Mouse (Mus musculus): Measurements from ENCODE around the gene Macrod2. TPM values are rescaled to one million over a fixed set of nuclear protein-coding genes. Genes with fewer than 3 reads are reported as not detected.

Macrod2 gene
- polyA plus RNA-seq, 1 experiment from 2014 or later = 31.9 TPM

- H3K27ac ChIP-seq (replicated peaks) = no peak overlapping the region
- H3K4me1 ChIP-seq (replicated peaks; ENCODE audit: control insufficient read depth, insufficient read depth) = no peaks in the 10 kb centered on the region
- TF ChIP-seq CTCF (IDR thresholded peaks at IDR 0.05; ENCODE audit: low read depth) = no peak
- TF ChIP-seq EP300 (optimal IDR thresholded peaks at IDR 0.05) = no peak
- no peak overlapping the region for H3K9ac ChIP-seq (ENCODE audit: low read length)
- H3K4me3 ChIP-seq (ENCODE audit: low read depth, low read length) = no peak overlapping the region
- no peaks in the 10 kb centered on the region for H3K9me3 ChIP-seq (ENCODE audit: control insufficient read depth, low read length)
- ATAC-seq (ENCODE audit: low FRiP score, low TSS enrichment) (peak; percentile 99), DNase-seq (ENCODE audit: low spot score) (peak; percentile 79)
- WGBS = 39% methylated on average over 5 of the region's 5 CpGs
- H3K36me3 ChIP-seq (ENCODE audit: control insufficient read depth, insufficient read depth, low read length) = no peaks in the 10 kb centered on the region
- H3K27me3 ChIP-seq (ENCODE audit: control insufficient read depth, insufficient read depth, low read length) = no peaks in the 10 kb centered on the region
- no peak overlapping the region for H3K4me2 ChIP-seq (replicated peaks; ENCODE audit: low read depth)
Observed at GRCm38 (mm10) chr2:140790363-140790762, 395.3 kb downstream of the Macrod2 start.

- Histone ChIP-seq H3K9me3 (ENCODE audit: control insufficient read depth, low read length) (no peaks in the 10 kb centered on the region), H3K4me3 (ENCODE audit: low read depth, low read length) (no peak overlapping the region), H3K27ac (replicated peaks) (no peak overlapping the region), H3K4me2 (replicated peaks; ENCODE audit: low read depth) (no peak overlapping the region), H3K4me1 (replicated peaks; ENCODE audit: control insufficient read depth, insufficient read depth) (no peaks in the 10 kb centered on the region), H3K36me3 (ENCODE audit: control insufficient read depth, insufficient read depth, low read length) (no peaks in the 10 kb centered on the region), H3K27me3 (ENCODE audit: control insufficient read depth, insufficient read depth, low read length) (no peaks in the 10 kb centered on the region), H3K9ac (ENCODE audit: low read length) (no peak overlapping the region)
- ATAC-seq (ENCODE audit: low FRiP score, low TSS enrichment) (no peak), DNase-seq (ENCODE audit: low spot score) (no peak)
- TF ChIP-seq CTCF (IDR thresholded peaks at IDR 0.05; ENCODE audit: low read depth) (no peak), EP300 (optimal IDR thresholded peaks at IDR 0.05) (no peak)
- WGBS = 89% methylated on average over 4 of the region's 4 CpGs
Observed at GRCm38 (mm10) chr2:140793886-140794608, 398.9 kb downstream of the Macrod2 start.

DNA sequence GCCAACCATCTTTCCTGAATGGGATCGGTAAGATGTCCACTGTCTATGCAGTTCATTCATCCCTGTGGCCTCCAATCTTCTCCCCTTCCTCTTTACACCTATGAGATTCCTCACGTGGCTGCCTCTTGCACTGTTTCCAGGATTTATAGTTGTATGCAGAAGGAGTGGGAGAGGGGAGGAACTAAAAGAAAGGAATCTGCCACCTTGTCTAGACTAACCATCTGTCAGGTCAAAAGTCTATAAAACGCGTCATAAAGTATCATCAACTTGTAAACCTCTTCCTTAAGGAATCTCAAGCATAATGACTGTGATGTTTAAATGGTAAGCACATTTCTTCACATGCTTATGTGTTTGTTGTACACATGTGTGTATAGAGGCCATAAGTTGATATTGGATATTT lies 416.6 kb downstream of the Macrod2 start:
- H3K27me3 ChIP-seq (ENCODE audit: control insufficient read depth, insufficient read depth, low read length) = no peaks in the 10 kb centered on the region
- H3K36me3 ChIP-seq (ENCODE audit: control insufficient read depth, insufficient read depth, low read length) = no peaks in the 10 kb centered on the region
- TF ChIP-seq CTCF (IDR thresholded peaks at IDR 0.05; ENCODE audit: low read depth) = no peak
- H3K4me3 ChIP-seq (ENCODE audit: low read depth, low read length) = no peak overlapping the region
- no peak overlapping the region for H3K9ac ChIP-seq (ENCODE audit: low read length)
- H3K4me1 ChIP-seq (replicated peaks; ENCODE audit: control insufficient read depth, insufficient read depth) = no peaks in the 10 kb centered on the region
- DNase-seq (ENCODE audit: low spot score) = no peak
- no peak overlapping the region for H3K27ac ChIP-seq (replicated peaks)
- WGBS = 83% methylated on average over 4 of the region's 4 CpGs
- no peaks in the 10 kb centered on the region for H3K9me3 ChIP-seq (ENCODE audit: control insufficient read depth, low read length)
- no peak overlapping the region for H3K4me2 ChIP-seq (replicated peaks; ENCODE audit: low read depth)
- no peak for ATAC-seq (ENCODE audit: low FRiP score, low TSS enrichment)

DNA sequence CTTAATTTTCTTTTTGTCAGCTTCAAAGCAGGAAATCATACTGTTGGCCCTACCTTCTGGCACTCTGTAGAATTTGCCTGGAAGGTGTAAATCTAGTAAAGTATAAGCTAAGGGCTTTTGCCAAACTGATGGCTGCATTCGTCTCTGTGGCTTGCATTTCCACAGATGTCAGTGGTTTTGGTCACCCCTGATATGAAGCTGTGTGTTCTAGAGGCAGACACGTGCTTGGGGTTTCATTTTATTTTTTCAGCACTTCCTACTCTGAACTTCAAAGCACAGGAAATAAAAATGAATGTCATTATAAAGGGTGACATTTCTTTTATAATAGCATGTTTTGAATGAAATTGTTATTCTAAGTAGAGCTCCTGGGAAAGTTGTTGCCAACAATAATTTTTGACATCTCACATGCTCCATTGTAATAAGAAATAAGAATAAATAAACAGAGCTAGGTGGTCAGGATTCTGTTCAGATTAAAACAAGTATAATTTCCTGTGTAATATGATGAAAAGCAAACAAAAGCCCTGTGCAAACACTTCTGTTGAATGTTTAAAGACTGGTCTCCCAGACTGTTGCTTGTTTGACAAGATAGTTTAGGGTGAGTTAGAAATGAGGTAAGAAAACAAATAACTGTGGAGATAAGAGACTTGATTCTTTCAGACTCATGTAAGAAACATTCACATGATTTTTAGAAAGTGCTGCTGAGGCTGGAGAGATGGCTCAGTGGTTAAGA lies 424.4 kb downstream of the Macrod2 start:
- 16% methylated on average over 2 of the region's 2 CpGs for WGBS
- Histone ChIP-seq H3K27ac (replicated peaks) (no peak overlapping the region), H3K4me2 (replicated peaks; ENCODE audit: low read depth) (no peak overlapping the region), H3K4me3 (ENCODE audit: low read depth, low read length) (no peak overlapping the region), H3K9ac (ENCODE audit: low read length) (no peak overlapping the region), H3K36me3 (ENCODE audit: control insufficient read depth, insufficient read depth, low read length) (no peaks in the 10 kb centered on the region), H3K9me3 (ENCODE audit: control insufficient read depth, low read length) (no peaks in the 10 kb centered on the region), H3K27me3 (ENCODE audit: control insufficient read depth, insufficient read depth, low read length) (no peaks in the 10 kb centered on the region), H3K4me1 (replicated peaks; ENCODE audit: control insufficient read depth, insufficient read depth) (no peaks in the 10 kb centered on the region)
- DNase-seq (ENCODE audit: low spot score) = no peak
- TF ChIP-seq CTCF (IDR thresholded peaks at IDR 0.05; ENCODE audit: low read depth) (no peak), EP300 (optimal IDR thresholded peaks at IDR 0.05) (no peak)
- ATAC-seq (ENCODE audit: low FRiP score, low TSS enrichment) = no peak

DNA sequence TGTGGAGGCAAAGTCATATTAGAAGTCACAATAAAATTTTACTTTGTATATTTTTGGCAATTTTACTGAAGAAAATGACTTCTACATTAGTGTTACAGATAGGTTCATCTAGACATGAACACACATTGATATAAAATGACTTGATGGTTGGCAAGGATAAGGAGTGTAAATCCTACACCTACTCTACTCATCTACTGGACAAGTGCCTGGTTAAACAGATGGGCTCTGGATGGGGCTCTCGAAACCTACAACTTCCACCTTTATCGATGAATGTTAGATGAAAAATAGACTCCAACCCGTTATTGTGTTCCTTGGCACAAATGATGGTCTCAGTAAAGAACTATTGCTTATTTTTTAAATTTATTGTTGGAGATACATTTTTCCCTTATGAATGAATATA lies 427.3 kb downstream of the Macrod2 start:
- TF ChIP-seq EP300 (optimal IDR thresholded peaks at IDR 0.05) (no peak), CTCF (IDR thresholded peaks at IDR 0.05; ENCODE audit: low read depth) (no peak)
- Histone ChIP-seq H3K4me1 (replicated peaks; ENCODE audit: control insufficient read depth, insufficient read depth) (no peaks in the 10 kb centered on the region), H3K36me3 (ENCODE audit: control insufficient read depth, insufficient read depth, low read length) (no peaks in the 10 kb centered on the region), H3K9me3 (ENCODE audit: control insufficient read depth, low read length) (no peaks in the 10 kb centered on the region), H3K9ac (ENCODE audit: low read length) (no peak overlapping the region), H3K4me3 (ENCODE audit: low read depth, low read length) (no peak overlapping the region), H3K27ac (replicated peaks) (no peak overlapping the region), H3K4me2 (replicated peaks; ENCODE audit: low read depth) (no peak overlapping the region), H3K27me3 (ENCODE audit: control insufficient read depth, insufficient read depth, low read length) (no peaks in the 10 kb centered on the region)
- ATAC-seq (ENCODE audit: low FRiP score, low TSS enrichment) (no peak), DNase-seq (ENCODE audit: low spot score) (no peak)
- WGBS = 82% methylated on average over 3 of the region's 3 CpGs

GRCm38 (mm10) chr2:140826241-140826640 lies 431.1 kb downstream of the Macrod2 start:
- ATAC-seq (ENCODE audit: low FRiP score, low TSS enrichment) (no peak), DNase-seq (ENCODE audit: low spot score) (no peak)
- no peaks in the 10 kb centered on the region for H3K27me3 ChIP-seq (ENCODE audit: control insufficient read depth, insufficient read depth, low read length)
- H3K9ac ChIP-seq (ENCODE audit: low read length) = no peak overlapping the region
- no peak overlapping the region for H3K4me2 ChIP-seq (replicated peaks; ENCODE audit: low read depth)
- no peak overlapping the region for H3K4me3 ChIP-seq (ENCODE audit: low read depth, low read length)
- H3K36me3 ChIP-seq (ENCODE audit: control insufficient read depth, insufficient read depth, low read length) = no peaks in the 10 kb centered on the region
- WGBS = 50% methylated on average over 2 of the region's 2 CpGs
- H3K4me1 ChIP-seq (replicated peaks; ENCODE audit: control insufficient read depth, insufficient read depth) = no peaks in the 10 kb centered on the region
- TF ChIP-seq EP300 (optimal IDR thresholded peaks at IDR 0.05) (no peak), CTCF (IDR thresholded peaks at IDR 0.05; ENCODE audit: low read depth) (no peak)
- no peaks in the 10 kb centered on the region for H3K9me3 ChIP-seq (ENCODE audit: control insufficient read depth, low read length)
- no peak overlapping the region for H3K27ac ChIP-seq (replicated peaks)

Data from stomach, postnatal 0 days (tissue).